In the genomic region with DNA sequence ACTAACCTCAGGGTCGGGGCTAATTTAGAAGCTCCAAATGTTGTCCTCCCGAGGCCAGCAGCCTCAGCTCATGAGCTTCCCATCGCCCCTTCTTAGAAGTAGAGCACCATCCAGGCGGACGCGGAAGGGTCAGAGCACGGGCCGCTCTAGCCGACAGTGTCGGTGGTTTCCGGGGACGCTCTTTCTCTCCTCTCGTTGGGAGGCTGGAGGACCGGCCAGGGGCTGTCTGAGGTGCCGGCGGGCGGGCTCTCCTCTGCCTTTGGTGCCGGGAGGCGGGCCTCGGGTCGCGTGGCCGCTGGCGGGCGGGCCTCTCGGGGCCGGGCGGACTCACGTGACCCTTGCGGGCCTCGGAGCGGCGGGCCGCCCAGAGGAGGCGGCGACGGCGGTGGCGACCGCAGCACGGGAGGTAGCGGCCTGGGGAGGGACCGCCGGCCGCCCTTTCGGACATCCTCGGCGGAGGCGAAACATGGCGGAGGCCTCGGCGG, we compare ENCODE assay signal across 8 mouse cellular contexts. TPM values are rescaled to one million over a fixed set of nuclear protein-coding genes. Genes with fewer than 3 reads are reported as not detected.
DNase-seq lines count a peak whose midpoint lies in the region; ATAC-seq lines count a peak whose summit lies in the region.

A gene (minus strand): TSS at position 286 of the 485 bp plus-strand sequence.
A gene (plus strand): TSS at position 322 of the 485 bp plus-strand sequence.

- peak within 1 kb of the TSS; percentile 90 for H3K4me3 ChIP-seq in hindbrain, embryonic 12.5 days

- WGBS in hindbrain, embryonic 12.5 days, result under 1% methylated on average over 37 of the region's 52 CpGs

- peak; percentile 99 for DNase-seq in Muller cell, postnatal 12 days (ENCODE audit: inconsistent ontology term)
- peak; percentile 97 for DNase-seq in cerebellum, adult 9-11 months
- peak; percentile 89 to 94 for DNase-seq in frontal cortex, postnatal 10 days (ENCODE audit: low spot score in 2 of 2)
- DNase-seq in layer of hippocampus, postnatal 14 days (ENCODE audit: low spot score in 2 of 2), result peak; percentile 91 to 95
- DNase-seq in lung, postnatal 14 days, result peak; percentile 95
- peak; percentile 87 for DNase-seq in retina, adult 2 months (ENCODE audit: low read depth, low spot score)
- peak; percentile 88 to 91 for DNase-seq in thymus, postnatal 36 days

- H3K27ac ChIP-seq in hindbrain, embryonic 12.5 days, result peak within 1 kb of the TSS; percentile 91

- peak within 1 kb of the TSS; percentile 58 for H3K4me2 ChIP-seq in hindbrain, embryonic 12.5 days (replicated peaks)

- H3K36me3 ChIP-seq in hindbrain, embryonic 12.5 days, result peaks cover 17% of the 10 kb centered on the region

- H3K4me1 ChIP-seq in hindbrain, embryonic 12.5 days, result peaks cover 22% of the 10 kb centered on the region

- peak; percentile 99 for ATAC-seq in hindbrain, embryonic 12.5 days (ENCODE audit: low FRiP score)

- no peaks in the 10 kb centered on the region for H3K9me3 ChIP-seq in hindbrain, embryonic 12.5 days (replicated peaks)

- peak within 1 kb of the TSS; percentile 88 for H3K9ac ChIP-seq in hindbrain, embryonic 12.5 days

- no peaks in the 10 kb centered on the region for H3K27me3 ChIP-seq in hindbrain, embryonic 12.5 days

RNA-seq across cellular contexts. Expression of the first gene that starts in this region (rescaled TPM):
- polyA plus RNA-seq in hindbrain, embryonic 12.5 days (2016; fragmentation: Nextera tagmentation; extraction: Ambion mirVana), result 35.9 and 36.0 TPM in 2 replicates
- total RNA-seq in layer of hippocampus, postnatal 14 days (2021), result 10 to 100 TPM; 25.5 to 26.3 TPM

RNA-seq across cellular contexts. Expression of the second gene that starts in this region (rescaled TPM):
- 78.2 and 87.9 TPM in 2 replicates for polyA plus RNA-seq in hindbrain, embryonic 12.5 days (2016; fragmentation: Nextera tagmentation; extraction: Ambion mirVana)
- 10 to 100 TPM; 59.6 to 60.9 TPM for total RNA-seq in layer of hippocampus, postnatal 14 days (2021)

Comparison
In these comparisons a context has a peak if more than half of its experiments do, and no peak if none do; other contexts are left out.
1. Peak in every context shown above with its lines: DNase-seq, ATAC-seq, H3K4me3 ChIP-seq and H3K27ac ChIP-seq.